8 mouse cellular contexts compared by ENCODE assay signal in the genomic region with DNA sequence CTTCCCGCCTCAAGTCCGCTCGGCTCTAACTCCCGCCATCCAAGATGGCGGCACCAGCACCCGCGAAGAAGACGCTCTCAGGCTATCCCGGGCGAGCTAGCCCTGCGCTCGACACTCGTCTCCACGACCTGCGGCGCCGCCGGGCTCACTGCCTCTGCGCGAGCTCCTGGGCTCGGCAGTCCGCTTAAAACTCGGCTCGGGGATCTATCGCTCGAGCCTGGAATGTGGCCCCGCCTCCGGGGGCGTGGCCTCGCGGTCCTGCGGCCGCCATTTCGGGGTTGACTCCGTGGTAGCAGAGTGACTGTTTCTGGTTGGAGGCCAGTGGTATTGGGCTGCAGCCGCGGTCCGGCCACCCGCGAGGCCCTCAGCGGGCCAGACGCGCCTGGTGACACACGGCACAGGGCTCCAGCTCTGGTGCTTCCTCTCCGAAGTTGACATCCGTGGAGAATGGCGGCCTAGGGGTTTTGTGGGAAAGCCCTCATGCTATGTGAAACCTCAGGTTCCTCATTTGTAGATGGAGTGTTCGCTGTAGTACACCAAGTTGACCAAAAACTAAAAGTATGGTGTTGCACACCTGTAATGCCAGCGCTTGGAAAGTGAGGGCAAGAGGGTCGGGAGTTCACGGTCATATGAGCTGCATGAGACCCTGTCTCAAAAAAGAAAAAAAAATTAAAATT. TPM values are rescaled to one million over a fixed set of nuclear protein-coding genes. Genes with fewer than 3 reads are reported as not detected.
DNase-seq lines count a peak whose midpoint lies in the region; ATAC-seq lines count a peak whose summit lies in the region.

A gene (minus strand): TSS at position 184 of the 677 bp plus-strand sequence.

- H3K27ac ChIP-seq in brown adipose tissue, adult 24 weeks (replicated peaks; ENCODE audit: low read depth, low read length) = peak within 1 kb of the TSS; percentile 95
- peak within 1 kb of the TSS; percentile 96 to 97 for H3K27ac ChIP-seq in heart, embryonic 14.5 days (replicated peaks in 1 of 2; ENCODE audit: control insufficient read depth in 1 of 2, insufficient read depth in 1 of 2, low read depth in 2 of 2, low read length in 2 of 2)
- peak within 1 kb of the TSS; percentile 96 for H3K27ac ChIP-seq in liver, embryonic 13.5 days
- H3K27ac ChIP-seq in stomach, embryonic 16.5 days (ENCODE audit: low read length) = peak within 1 kb of the TSS; percentile 99

- WGBS in heart, embryonic 14.5 days = under 1% methylated on average over 50 of the region's 51 CpGs
- under 1% methylated on average over 51 of the region's 51 CpGs for WGBS in liver, embryonic 13.5 days (ENCODE audit: insufficient replicate concordance)
- WGBS in stomach, embryonic 16.5 days = under 1% methylated on average over 51 of the region's 51 CpGs

- H3K4me2 ChIP-seq in heart, embryonic 14.5 days (ENCODE audit: low read length) = peak within 1 kb of the TSS; percentile 79
- peak within 1 kb of the TSS; percentile 86 for H3K4me2 ChIP-seq in liver, embryonic 13.5 days
- peak within 1 kb of the TSS; percentile 72 for H3K4me2 ChIP-seq in stomach, embryonic 16.5 days (ENCODE audit: low read depth, low read length)

- H3K27me3 ChIP-seq in heart, embryonic 14.5 days (ENCODE audit: control insufficient read depth, insufficient read depth, low read length) = no peaks in the 10 kb centered on the region
- H3K27me3 ChIP-seq in liver, embryonic 13.5 days = no peaks in the 10 kb centered on the region
- no peaks in the 10 kb centered on the region for H3K27me3 ChIP-seq in stomach, embryonic 16.5 days (ENCODE audit: control insufficient read depth, insufficient read depth, low read length)

- H3K4me3 ChIP-seq in brown adipose tissue, adult 24 weeks (ENCODE audit: insufficient read depth, low read depth, low read length) = peak within 1 kb of the TSS; percentile 95
- H3K4me3 ChIP-seq in heart, embryonic 14.5 days (ENCODE audit: control insufficient read depth in 1 of 2, insufficient read depth in 1 of 2, low read depth in 1 of 2, low read length in 2 of 2) = peak within 1 kb of the TSS; percentile 86 to 90
- H3K4me3 ChIP-seq in liver, embryonic 13.5 days (replicated peaks) = peak within 1 kb of the TSS; percentile 91
- H3K4me3 ChIP-seq in stomach, embryonic 16.5 days (replicated peaks; ENCODE audit: low read length) = peak within 1 kb of the TSS; percentile 96

- no peaks in the 10 kb centered on the region for H3K9me3 ChIP-seq in heart, embryonic 14.5 days (ENCODE audit: control insufficient read depth, low read length)
- no peaks in the 10 kb centered on the region for H3K9me3 ChIP-seq in liver, embryonic 13.5 days (replicated peaks)
- no peaks in the 10 kb centered on the region for H3K9me3 ChIP-seq in stomach, embryonic 16.5 days (replicated peaks; ENCODE audit: control insufficient read depth, low read length)

- H3K36me3 ChIP-seq in heart, embryonic 14.5 days (ENCODE audit: control insufficient read depth, insufficient read depth, low read length) = no peaks in the 10 kb centered on the region
- no peaks in the 10 kb centered on the region for H3K36me3 ChIP-seq in liver, embryonic 13.5 days
- H3K36me3 ChIP-seq in stomach, embryonic 16.5 days (ENCODE audit: control insufficient read depth, insufficient read depth, low read length) = no peaks in the 10 kb centered on the region

- peak; percentile 99 for DNase-seq in CD4-positive, CD25-positive, alpha-beta regulatory T cell, adult 2 months (ENCODE audit: low read depth, low spot score)
- DNase-seq in fibroblast of lung, adult 2 months (ENCODE audit: low read depth) = peak; percentile 96
- peak; percentile 99 for DNase-seq in kidney, postnatal 14 days
- peak; percentile 97 for DNase-seq in liver, embryonic 13.5 days
- peak; percentile 98 for DNase-seq in neural tube, embryonic 10.5 days (ENCODE audit: extremely low spot score, low spot score)

- ATAC-seq in heart, embryonic 14.5 days (ENCODE audit: insufficient number of reproducible peaks, insufficient read depth, low FRiP score, low read depth) = peak; percentile 98
- ATAC-seq in liver, embryonic 13.5 days (ENCODE audit: low read depth) = peak; percentile 98
- ATAC-seq in stomach, embryonic 16.5 days (ENCODE audit: insufficient read depth, low FRiP score) = peak; percentile 99

- peaks cover 10% of the 10 kb centered on the region for H3K4me1 ChIP-seq in brown adipose tissue, adult 24 weeks (ENCODE audit: control insufficient read depth, insufficient read depth, insufficient read length, low read length)
- peaks cover 5 to 26% of the 10 kb centered on the region in 2 experiments; a peak in 3 of 4 replicates for H3K4me1 ChIP-seq in heart, embryonic 14.5 days (ENCODE audit: control insufficient read depth in 2 of 2, insufficient read depth in 2 of 2, low read length in 2 of 2)
- H3K4me1 ChIP-seq in liver, embryonic 13.5 days (replicated peaks) = peaks cover 46% of the 10 kb centered on the region
- peaks cover 14% of the 10 kb centered on the region for H3K4me1 ChIP-seq in stomach, embryonic 16.5 days (ENCODE audit: control insufficient read depth, insufficient read depth, low read length)

- H3K9ac ChIP-seq in heart, embryonic 14.5 days (ENCODE audit: low read length) = peak within 1 kb of the TSS; percentile 99
- peak within 1 kb of the TSS; percentile 96 for H3K9ac ChIP-seq in liver, embryonic 13.5 days
- H3K9ac ChIP-seq in stomach, embryonic 16.5 days (ENCODE audit: low read length) = peak within 1 kb of the TSS; percentile 100

RNA-seq across cellular contexts. Expression of the gene that starts here (rescaled TPM):
- polyA plus RNA-seq in brown adipose tissue, adult 24 weeks (2012; ENCODE audit: insufficient read depth, insufficient read length, missing spikeins) = 70.3 and 114 TPM in 2 replicates
- polyA plus RNA-seq in heart, embryonic 14.5 days (2014; fragmentation: Nextera tagmentation; extraction: Ambion mirVana) = 131 and 139 TPM in 2 replicates
- polyA plus RNA-seq in liver, embryonic 13.5 days (2015; fragmentation: Nextera tagmentation; extraction: Ambion mirVana) = 32.8 and 38.3 TPM in 2 replicates
- 76.9 and 79.1 TPM in 2 replicates for polyA plus RNA-seq in stomach, embryonic 16.5 days (2015; fragmentation: Nextera tagmentation; extraction: Ambion mirVana)

Comparison
In these comparisons a context has a peak if more than half of its experiments do, and no peak if none do; other contexts are left out.
1. Peak in every context shown above with its lines: DNase-seq, ATAC-seq, H3K4me3 ChIP-seq and H3K27ac ChIP-seq.